Mouse (Mus musculus) lung, embryonic 16.5 days (tissue): ENCODE results near the gene Artn. TPM values are rescaled to one million over a fixed set of nuclear protein-coding genes. Genes with fewer than 3 reads are reported as not detected.

Experiments used
- ATAC-seq: fragments of 200-750 bp; cut with Nextera tagmentation; 2 replicates; pipeline ENCODE4 v1.8.0; 2017; ENCODE audit warnings: low read depth, mild to moderate bottlenecking, moderate library complexity
- H3K27ac ChIP-seq: fragments of 300-500 bp; sonication (generic); 2 replicates; pipeline ENCODE4 v1.5.1; 2014; ENCODE audit warnings: mild to moderate bottlenecking, control low read depth, low read length
- H3K27me3 ChIP-seq: fragments of 300-500 bp; sonication (generic); 2 replicates; pipeline ENCODE4 v1.6.1; 2014; ENCODE audit warnings: low read depth, low read length, mixed read lengths; ENCODE audit not compliant: control insufficient read depth, insufficient read depth
- H3K36me3 ChIP-seq: fragments of 300-500 bp; sonication (generic); 2 replicates; pipeline ENCODE4 v1.6.1; 2014; ENCODE audit warnings: low read length; ENCODE audit not compliant: control insufficient read depth, insufficient read depth
- H3K4me1 ChIP-seq: fragments of 300-500 bp; sonication (generic); replicated peaks from 2 replicates; pipeline ENCODE4 v1.6.1; 2014; ENCODE audit warnings: low read length, mixed read lengths; ENCODE audit not compliant: control insufficient read depth, insufficient read depth
- H3K4me2 ChIP-seq: fragments of 300-500 bp; sonication (generic); 2 replicates; pipeline ENCODE4 v1.6.1; 2014; ENCODE audit warnings: low read depth, low read length, control low read depth
- H3K4me3 ChIP-seq: fragments of 300-500 bp; sonication (generic); 2 replicates; pipeline ENCODE4 v1.5.1; 2014; ENCODE audit warnings: mild to moderate bottlenecking, low read length, control low read depth
- H3K9ac ChIP-seq: fragments of 300-500 bp; sonication (generic); 2 replicates; pipeline ENCODE4 v1.6.1; 2014; ENCODE audit warnings: low read length, control low read depth
- H3K9me3 ChIP-seq: fragments of 300-500 bp; sonication (generic); 2 replicates; pipeline ENCODE4 v1.6.1; 2016; ENCODE audit warnings: low read length; ENCODE audit not compliant: control insufficient read depth
- WGBS: fragments of 180-500 bp; shearing (Covaris S2); extraction: QIAGEN DNeasy Blood & Tissue Kit; methylation state at CpG from one replicate; pipeline ENCODE4 v1.1.7; 2014; 5-methylcytosine and 5-hydroxymethylcytosine counted together
- polyA plus RNA-seq: library from polyadenylated mRNA; unstranded; fragments of >200 nt; fragmentation: Nextera tagmentation; extraction: Ambion mirVana; gene quantifications from 2 replicates; pipeline ENCODE4 v1.2.1, GENCODE M21; 2015

The Artn gene
- polyA plus RNA-seq, 1 experiment from 2014 or later = 3.2 TPM

DNA sequence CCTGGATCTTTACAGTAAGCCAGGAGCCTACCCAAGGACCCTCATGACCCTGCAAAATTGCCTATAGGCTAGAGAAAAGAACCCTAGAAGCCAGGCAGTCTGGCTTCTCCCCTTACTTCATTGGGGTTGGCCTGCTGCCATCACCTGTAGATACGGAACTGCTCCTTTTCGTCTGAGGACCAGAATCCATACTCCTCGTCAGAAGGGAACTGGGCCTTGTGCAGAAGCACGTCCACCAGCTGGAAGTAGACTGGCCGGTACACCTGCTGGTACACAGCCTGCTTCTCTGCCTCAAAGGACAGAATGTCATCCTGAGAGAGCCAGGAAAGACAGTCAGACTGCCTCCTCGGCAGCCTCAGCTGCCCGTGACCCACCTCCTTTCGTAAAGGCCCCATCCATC lies 24.8 kb downstream of the Artn start:
- WGBS = 85% methylated on average over 8 of the region's 8 CpGs

DNA sequence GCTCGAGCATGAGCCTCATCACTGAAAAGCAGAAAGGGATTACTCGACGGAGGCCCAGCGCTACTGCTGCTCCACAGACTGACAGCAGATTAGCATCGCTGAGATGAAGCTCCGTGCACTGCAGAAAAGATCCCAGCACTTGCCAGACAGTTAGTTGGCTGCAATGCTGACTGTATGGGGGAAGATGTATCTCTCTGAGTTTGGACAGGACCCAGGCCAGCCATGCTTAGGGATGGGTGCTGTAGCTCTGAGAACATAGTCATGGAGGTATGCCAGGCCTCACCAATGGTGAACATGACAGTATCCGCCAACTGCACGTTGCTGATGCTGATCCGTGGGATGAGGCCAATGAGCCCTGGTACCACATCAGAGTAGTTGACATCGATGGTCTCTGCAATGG lies 25.5 kb downstream of the Artn start:
- Histone ChIP-seq H3K9ac (no peak overlapping the region), H3K36me3 (peaks cover 46% of the 10 kb centered on the region), H3K9me3 (no peaks in the 10 kb centered on the region), H3K27me3 (no peaks in the 10 kb centered on the region), H3K4me1 (peaks cover 8% of the 10 kb centered on the region), H3K27ac (no peak overlapping the region), H3K4me2 (no peak overlapping the region), H3K4me3 (no peak overlapping the region)
- ATAC-seq = no peak
- 86% methylated on average over 10 of the region's 10 CpGs for WGBS

More for the DNA sequence above, 24.8 kb downstream of the Artn start:
- Histone ChIP-seq H3K36me3 (peaks cover 40% of the 10 kb centered on the region), H3K4me3 (no peak overlapping the region), H3K9ac (no peak overlapping the region), H3K4me1 (peaks cover 8% of the 10 kb centered on the region), H3K4me2 (no peak overlapping the region), H3K27ac (no peak overlapping the region), H3K27me3 (no peaks in the 10 kb centered on the region), H3K9me3 (no peaks in the 10 kb centered on the region)
- no peak for ATAC-seq

DNA sequence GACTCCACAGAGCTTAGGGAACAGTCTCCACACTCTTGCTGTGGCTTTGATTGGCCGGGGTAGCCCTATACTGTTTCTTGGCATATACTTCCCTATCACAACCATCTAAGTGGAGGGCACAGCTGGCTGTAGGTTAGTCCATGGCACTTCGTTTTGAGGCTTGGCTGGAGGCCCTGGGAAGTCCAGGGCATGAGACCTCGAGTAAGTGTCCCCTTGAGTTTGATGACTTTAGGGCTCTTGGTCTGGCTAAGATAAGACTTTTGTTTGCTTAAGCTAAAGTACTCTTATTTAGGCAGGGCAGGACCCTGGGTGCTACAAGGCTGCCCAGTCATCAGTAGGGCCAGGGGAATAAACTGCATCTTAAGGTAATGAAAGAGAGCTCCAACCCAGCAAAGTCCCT lies 31.5 kb downstream of the Artn start:
- Histone ChIP-seq H3K9me3 (no peaks in the 10 kb centered on the region), H3K27ac (no peak overlapping the region), H3K27me3 (no peaks in the 10 kb centered on the region), H3K4me3 (no peak overlapping the region), H3K36me3 (peaks cover 34% of the 10 kb centered on the region), H3K4me1 (no peaks in the 10 kb centered on the region), H3K9ac (no peak overlapping the region), H3K4me2 (no peak overlapping the region)
- 0 out of 2 replicates have a peak, but pooled peaks have one; percentile 42 for ATAC-seq
- 58% methylated on average over 3 of the region's 3 CpGs for WGBS

- H3K4me2 ChIP-seq = no peak overlapping the region
- H3K9me3 ChIP-seq = no peaks in the 10 kb centered on the region
- H3K4me1 ChIP-seq = peaks cover 6% of the 10 kb centered on the region
- H3K27ac ChIP-seq = no peak overlapping the region
- H3K36me3 ChIP-seq = peaks cover 18% of the 10 kb centered on the region
- WGBS = 89% methylated on average over 6 of the region's 6 CpGs
- no peaks in the 10 kb centered on the region for H3K27me3 ChIP-seq
- no peak for ATAC-seq
- no peak overlapping the region for H3K9ac ChIP-seq
- no peak overlapping the region for H3K4me3 ChIP-seq
These were observed 33.5 kb downstream of the Artn start for GRCm38 (mm10) chr4:117896031-117896430.

DNA sequence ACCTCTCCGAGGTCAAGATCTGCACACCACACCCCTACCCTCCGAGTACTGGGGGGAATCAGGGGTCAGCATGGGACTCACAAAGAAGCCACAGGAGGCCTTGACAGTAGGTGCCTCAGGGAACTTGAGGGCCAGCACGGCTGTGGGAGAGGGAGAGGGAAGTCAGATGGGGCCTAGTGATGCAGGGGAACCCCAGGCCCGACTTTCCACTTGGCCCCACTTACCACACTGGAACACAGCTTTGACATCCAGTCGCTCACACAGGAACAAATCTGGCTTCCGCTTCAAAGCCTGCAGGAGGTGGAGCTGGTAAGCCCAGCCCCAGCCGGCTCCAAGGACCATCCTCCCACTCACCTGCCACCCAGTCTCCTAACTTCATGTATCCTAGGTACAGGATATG lies 34.2 kb downstream of the Artn start:
- no peaks in the 10 kb centered on the region for H3K9me3 ChIP-seq
- H3K4me1 ChIP-seq = peaks cover 10% of the 10 kb centered on the region
- ATAC-seq = no peak
- 73% methylated on average over 7 of the region's 7 CpGs for WGBS
- H3K9ac ChIP-seq = no peak overlapping the region
- H3K4me3 ChIP-seq = no peak overlapping the region
- no peak overlapping the region for H3K4me2 ChIP-seq
- no peaks in the 10 kb centered on the region for H3K27me3 ChIP-seq
- no peak overlapping the region for H3K27ac ChIP-seq
- peaks cover 13% of the 10 kb centered on the region for H3K36me3 ChIP-seq

- WGBS = 76% methylated on average over 8 of the region's 8 CpGs
- Histone ChIP-seq H3K4me1 (peaks cover 10% of the 10 kb centered on the region), H3K4me2 (no peak overlapping the region), H3K9me3 (no peaks in the 10 kb centered on the region), H3K27me3 (no peaks in the 10 kb centered on the region), H3K9ac (no peak overlapping the region), H3K27ac (no peak overlapping the region), H3K36me3 (peaks cover 6% of the 10 kb centered on the region), H3K4me3 (no peak overlapping the region)
- no peak for ATAC-seq
These were observed 35.0 kb downstream of the Artn start for GRCm38 (mm10) chr4:117894601-117895000.

DNA sequence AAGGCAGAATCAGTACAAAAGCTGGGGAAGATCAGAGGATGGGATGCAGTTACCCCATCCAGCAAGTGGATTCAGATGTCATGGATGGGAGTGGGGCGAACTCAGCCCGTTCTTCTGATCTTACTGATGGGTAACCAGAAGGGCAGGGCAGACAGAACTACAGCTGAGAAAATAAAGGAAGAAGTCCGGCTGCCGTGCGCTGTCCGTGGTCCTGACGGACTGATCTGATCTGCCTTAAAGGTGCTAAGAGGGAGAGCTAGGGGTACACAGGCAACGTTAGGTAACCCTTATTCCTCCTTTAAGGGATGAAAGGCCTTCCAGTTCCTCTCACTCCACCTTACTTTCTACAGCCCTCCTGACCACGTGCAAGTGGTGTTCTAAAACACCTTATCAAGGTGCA lies 36.2 kb downstream of the Artn start:
- no peak overlapping the region for H3K27ac ChIP-seq
- H3K9me3 ChIP-seq = no peaks in the 10 kb centered on the region
- no peaks in the 10 kb centered on the region for H3K27me3 ChIP-seq
- H3K36me3 ChIP-seq = no peaks in the 10 kb centered on the region; the same call in 1 of the 2 replicates
- H3K9ac ChIP-seq = no peak overlapping the region
- 9% methylated on average over 9 of the region's 9 CpGs for WGBS
- H3K4me3 ChIP-seq = no peak overlapping the region
- no peak for ATAC-seq
- no peak overlapping the region for H3K4me2 ChIP-seq
- peaks cover 10% of the 10 kb centered on the region for H3K4me1 ChIP-seq

DNA sequence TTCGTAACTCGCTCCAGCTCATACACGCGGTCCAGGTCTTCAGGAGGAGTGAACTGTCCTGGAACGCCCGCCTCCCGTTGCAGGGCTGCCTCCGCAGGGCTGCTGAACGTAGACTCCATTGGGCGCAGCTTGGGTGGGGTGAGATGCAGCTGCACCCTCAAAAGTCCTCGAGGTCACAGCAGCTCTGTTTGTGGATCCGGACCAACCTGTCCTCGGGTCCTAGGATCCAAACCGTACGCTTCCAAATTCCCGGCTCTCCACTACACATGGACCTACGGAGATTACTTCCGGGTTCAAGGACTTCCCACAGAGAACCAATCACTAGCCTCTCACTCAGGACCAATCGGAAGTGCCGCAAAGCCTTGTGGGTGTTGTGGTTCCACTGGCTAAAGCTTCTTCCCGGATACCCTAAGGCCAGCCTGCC lies 37.8 kb downstream of the Artn start, which contains the start of gene Dph2:
Gene Dph2 (minus strand): TSS at position 295 of the 424 bp plus-strand sequence.
- ATAC-seq = peak; percentile 84
- H3K4me3 ChIP-seq = peak within 1 kb of the TSS; percentile 66
- H3K36me3 ChIP-seq = no peaks in the 10 kb centered on the region; the same call in 1 of the 2 replicates
- no peak within 1 kb of the TSS for H3K27ac ChIP-seq
- 0% methylated on average over 21 of the region's 21 CpGs for WGBS
- peaks cover 12% of the 10 kb centered on the region for H3K4me1 ChIP-seq
- no peaks in the 10 kb centered on the region for H3K27me3 ChIP-seq
- peak within 1 kb of the TSS; percentile 78 for H3K4me2 ChIP-seq
- H3K9me3 ChIP-seq = no peaks in the 10 kb centered on the region
- H3K9ac ChIP-seq = peak within 1 kb of the TSS; percentile 62

GRCm38 (mm10) chr4:117890750-117891149 lies 38.8 kb downstream of the Artn start:
- H3K4me3 ChIP-seq = no peak overlapping the region
- peaks cover 19% of the 10 kb centered on the region for H3K4me1 ChIP-seq
- ATAC-seq = no peak
- H3K27me3 ChIP-seq = no peaks in the 10 kb centered on the region
- no peak overlapping the region for H3K27ac ChIP-seq
- no peak overlapping the region for H3K9ac ChIP-seq
- 84% methylated on average over 8 of the region's 8 CpGs for WGBS
- H3K4me2 ChIP-seq = peak overlapping the region; percentile 78; the same call in 1 of the 2 replicates
- no peaks in the 10 kb centered on the region; the same call in 1 of the 2 replicates for H3K36me3 ChIP-seq
- no peaks in the 10 kb centered on the region for H3K9me3 ChIP-seq

DNA sequence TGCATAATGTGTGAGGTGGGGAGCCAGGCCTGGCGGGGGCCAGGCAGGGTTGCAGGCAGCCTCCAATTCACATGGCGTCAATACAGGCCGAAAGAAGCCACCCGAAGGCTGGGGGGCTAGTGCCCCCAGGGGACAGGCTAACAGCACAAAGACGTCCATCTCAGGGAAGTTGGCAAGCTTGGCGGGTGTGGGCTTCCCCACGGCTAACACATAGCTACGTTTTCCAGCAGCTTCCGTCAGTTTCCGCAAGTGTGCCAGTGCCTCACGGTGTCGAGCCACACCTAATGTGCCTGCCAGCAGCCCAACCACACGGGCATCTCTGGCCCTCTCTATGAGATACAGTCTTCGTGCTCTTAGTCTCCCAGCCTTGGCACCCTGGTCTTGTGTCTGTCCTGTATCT lies 39.5 kb downstream of the Artn start:
- Histone ChIP-seq H3K27ac (no peak overlapping the region), H3K4me1 (peaks cover 19% of the 10 kb centered on the region), H3K36me3 (peaks cover 2% of the 10 kb centered on the region; the same call in 1 of the 2 replicates), H3K9me3 (no peaks in the 10 kb centered on the region), H3K4me2 (no peak overlapping the region), H3K9ac (no peak overlapping the region), H3K27me3 (no peaks in the 10 kb centered on the region), H3K4me3 (no peak overlapping the region)
- 88% methylated on average over 14 of the region's 14 CpGs for WGBS
- ATAC-seq = no peak
